Mouse (Mus musculus) E14TG2a.4 (cell line): ENCODE data around the gene Ehd2.

Experiments
- H3K27me3 ChIP-seq: 2 replicates; pipeline ENCODE4 v1.6.1; 2014; ENCODE audit warnings: low read length, control low read depth; ENCODE audit not compliant: insufficient read depth
- H3K36me3 ChIP-seq: 2 replicates; pipeline ENCODE4 v1.6.1; 2014; ENCODE audit warnings: low read length, control low read depth; ENCODE audit not compliant: insufficient read depth
- H3K4me1 ChIP-seq: replicated peaks from 2 replicates; pipeline ENCODE4 v1.6.1; 2014; ENCODE audit warnings: low read depth, low read length, control low read depth
- H3K4me3 ChIP-seq: replicated peaks from 2 replicates; pipeline ENCODE4 v1.5.1; 2014; ENCODE audit warnings: mild to moderate bottlenecking, low read length
- H3K9me3 ChIP-seq: 2 replicates; pipeline ENCODE4 v1.6.1; 2014; ENCODE audit warnings: low read length, control low read depth
- CTCF ChIP-seq: conservative IDR thresholded peaks from 2 replicates; pipeline ENCODE4 v1.5.1; 2014; ENCODE audit warnings: low read length
- NANOG ChIP-seq: IDR thresholded peaks from 2 replicates; pipeline ENCODE4 v1.6.1; 2014; ENCODE audit warnings: borderline replicate concordance, low read length, mixed read lengths
- POU5F1 ChIP-seq: IDR thresholded peaks from 2 replicates; pipeline ENCODE4 v1.6.1; 2014; ENCODE audit warnings: low read length, borderline replicate concordance

The Ehd2 gene

DNA sequence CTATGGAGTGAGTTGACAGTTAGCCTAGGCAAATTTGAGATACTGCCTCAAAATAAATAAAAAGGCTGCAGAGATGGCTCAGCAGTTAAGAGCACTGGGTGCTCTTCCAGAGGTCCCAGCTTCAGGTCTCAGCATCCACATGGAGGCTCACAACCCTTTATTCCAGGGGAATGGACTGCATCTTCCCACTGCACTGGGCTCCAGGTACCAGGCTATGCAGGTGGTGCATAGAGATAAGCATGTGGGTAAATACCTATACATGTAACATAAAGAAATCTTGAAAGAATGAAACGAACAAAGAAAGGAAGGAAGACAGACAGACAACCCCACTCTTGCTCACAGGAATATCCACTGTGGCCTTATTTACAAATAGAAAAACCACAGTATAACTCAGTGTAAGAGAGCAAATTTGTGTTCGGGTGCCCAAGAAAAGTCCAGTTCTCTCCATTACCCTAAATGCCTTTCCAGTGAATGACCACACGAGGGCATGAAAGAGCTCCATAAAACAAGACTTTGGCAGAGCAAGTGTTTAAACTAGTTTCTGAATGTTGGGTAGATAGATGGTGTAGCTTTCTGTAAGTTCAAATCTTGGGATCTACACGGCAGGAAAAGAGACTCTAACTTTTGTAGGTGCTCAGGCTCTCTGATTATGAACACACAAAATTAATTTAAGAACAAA lies 15.5 kb upstream of the Ehd2 start:
- Histone ChIP-seq H3K27me3 (no peaks in the 10 kb centered on the region), H3K36me3 (peaks cover 65% of the 10 kb centered on the region), H3K9me3 (peaks cover 9% of the 10 kb centered on the region), H3K4me3 (no peak overlapping the region), H3K4me1 (peaks cover 80% of the 10 kb centered on the region)
- TF ChIP-seq CTCF = peak; percentile 76
- TF ChIP-seq POU5F1 = no peak
- TF ChIP-seq NANOG = no peak

- no peak overlapping the region for H3K4me3 ChIP-seq
Observed at GRCm38 (mm10) chr7:15981538-15981937, 14.2 kb upstream of the Ehd2 start.

DNA sequence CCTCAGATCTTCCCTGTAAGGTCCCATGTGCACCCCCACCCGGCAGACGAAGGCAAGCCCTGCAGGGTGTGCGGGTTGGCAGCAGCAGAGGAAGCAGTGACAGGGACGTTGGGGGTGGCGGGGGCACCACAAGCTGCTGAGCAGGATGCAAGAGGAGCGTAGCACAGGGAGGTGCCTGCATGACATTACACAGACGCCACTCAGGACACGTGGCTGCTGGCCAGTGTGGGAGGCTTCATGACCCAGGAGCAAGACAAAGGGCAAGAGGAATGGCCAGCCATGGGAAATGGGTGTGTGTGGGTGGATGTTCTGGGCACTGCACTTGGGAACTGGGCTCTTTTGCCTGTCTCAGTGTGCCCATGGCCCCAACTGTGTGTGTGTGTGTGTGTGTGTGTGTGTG lies 12.9 kb upstream of the Ehd2 start:
- H3K4me3 ChIP-seq = no peak overlapping the region
- peaks cover 68% of the 10 kb centered on the region for H3K36me3 ChIP-seq
- H3K27me3 ChIP-seq = no peaks in the 10 kb centered on the region
- H3K4me1 ChIP-seq = peaks cover 80% of the 10 kb centered on the region
- TF ChIP-seq NANOG (no peak), POU5F1 (no peak), CTCF (no peak)
- peaks cover 9% of the 10 kb centered on the region for H3K9me3 ChIP-seq

More at GRCm38 (mm10) chr7:15981538-15981937, 14.2 kb upstream of the Ehd2 start:
- peaks cover 9% of the 10 kb centered on the region for H3K9me3 ChIP-seq
- peaks cover 68% of the 10 kb centered on the region for H3K36me3 ChIP-seq
- H3K27me3 ChIP-seq = no peaks in the 10 kb centered on the region
- TF ChIP-seq NANOG (no peak), CTCF (no peak), POU5F1 (no peak)
- H3K4me1 ChIP-seq = peaks cover 80% of the 10 kb centered on the region

GRCm38 (mm10) chr7:15975904-15976303 lies 8.5 kb upstream of the Ehd2 start:
- peak overlapping the region; percentile 52; the same call in 1 of the 2 replicates for H3K4me3 ChIP-seq
- H3K9me3 ChIP-seq = peaks cover 9% of the 10 kb centered on the region
- peak; percentile 95 for TF ChIP-seq CTCF
- no peak for TF ChIP-seq POU5F1
- no peak for TF ChIP-seq NANOG
- H3K4me1 ChIP-seq = peaks cover 83% of the 10 kb centered on the region
- 0 out of 2 replicates have a peak, but pooled peaks cover 3% of the 10 kb centered on the region for H3K27me3 ChIP-seq
- H3K36me3 ChIP-seq = peaks cover 59% of the 10 kb centered on the region

GRCm38 (mm10) chr7:15975451-15975850 lies 8.1 kb upstream of the Ehd2 start:
- H3K36me3 ChIP-seq = peaks cover 55% of the 10 kb centered on the region
- peaks cover 78% of the 10 kb centered on the region for H3K4me1 ChIP-seq
- no peak for TF ChIP-seq NANOG
- no peak for TF ChIP-seq CTCF
- TF ChIP-seq POU5F1 = no peak
- peak overlapping the region; percentile 52; the same call in 1 of the 2 replicates for H3K4me3 ChIP-seq
- peaks cover 9% of the 10 kb centered on the region for H3K9me3 ChIP-seq
- H3K27me3 ChIP-seq = 0 out of 2 replicates have a peak, but pooled peaks cover 3% of the 10 kb centered on the region

- Histone ChIP-seq H3K27me3 (peaks cover 6% of the 10 kb centered on the region; the same call in 1 of the 2 replicates), H3K4me3 (no peak overlapping the region), H3K36me3 (peaks cover 50% of the 10 kb centered on the region), H3K9me3 (peaks cover 9% of the 10 kb centered on the region), H3K4me1 (peaks cover 71% of the 10 kb centered on the region)
- TF ChIP-seq CTCF (peak; percentile 95), POU5F1 (no peak), NANOG (no peak)
Observed at GRCm38 (mm10) chr7:15974712-15975111, 7.3 kb upstream of the Ehd2 start.

- Histone ChIP-seq H3K36me3 (peaks cover 32% of the 10 kb centered on the region), H3K4me3 (peak overlapping the region; percentile 79), H3K9me3 (no peaks in the 10 kb centered on the region), H3K27me3 (peaks cover 12% of the 10 kb centered on the region; the same call in 1 of the 2 replicates), H3K4me1 (peaks cover 52% of the 10 kb centered on the region)
- TF ChIP-seq NANOG (no peak), CTCF (no peak), POU5F1 (no peak)
Observed at GRCm38 (mm10) chr7:15972247-15972646, 4.9 kb upstream of the Ehd2 start.

- peaks cover 17% of the 10 kb centered on the region for H3K36me3 ChIP-seq
- peak; percentile 51 for TF ChIP-seq CTCF
- no peak for TF ChIP-seq NANOG
- no peak for TF ChIP-seq POU5F1
- peaks cover 33% of the 10 kb centered on the region for H3K27me3 ChIP-seq
- no peaks in the 10 kb centered on the region for H3K9me3 ChIP-seq
- no peak overlapping the region for H3K4me3 ChIP-seq
- H3K4me1 ChIP-seq = peaks cover 42% of the 10 kb centered on the region
Observed at GRCm38 (mm10) chr7:15969674-15970073, 2.3 kb upstream of the Ehd2 start.

DNA sequence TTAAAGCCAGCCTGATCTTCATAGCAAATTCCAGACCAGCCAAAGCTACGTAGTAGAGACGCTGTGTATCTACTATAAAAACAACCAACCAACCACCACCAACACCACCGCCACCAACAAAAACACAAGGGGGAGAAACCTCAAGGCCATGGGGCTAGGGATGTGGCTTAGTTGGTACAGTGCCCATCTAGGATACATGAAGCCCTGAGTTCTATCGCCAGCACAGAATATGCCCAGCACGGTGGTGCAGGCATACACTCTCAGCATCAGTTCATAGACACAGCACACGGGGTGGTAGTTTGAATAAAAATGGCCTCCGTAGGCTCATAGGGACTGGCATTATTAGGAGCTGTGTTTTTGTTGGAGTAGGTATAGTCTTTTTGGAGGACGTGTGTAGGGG lies 955 bp upstream of the Ehd2 start:
- Histone ChIP-seq H3K4me1 (peaks cover 51% of the 10 kb centered on the region), H3K9me3 (no peaks in the 10 kb centered on the region), H3K27me3 (peaks cover 47% of the 10 kb centered on the region), H3K4me3 (no peak overlapping the region), H3K36me3 (0 out of 2 replicates have a peak, but pooled peaks cover 4% of the 10 kb centered on the region)
- TF ChIP-seq POU5F1 (no peak), NANOG (no peak), CTCF (no peak)
